Mouse (Mus musculus) liver, postnatal 0 days (tissue): ENCODE data around the gene A830031A19Rik.

ENCODE experiments used
- CTCF ChIP-seq: sonication (generic); IDR thresholded peaks from 2 replicates; pipeline ENCODE4 v1.5.1; 2016; ENCODE audit warnings: antibody characterized with exemption, low read depth
- EP300 ChIP-seq: IDR thresholded peaks from 2 replicates; pipeline ENCODE4 v1.6.1; 2016; ENCODE audit warnings: antibody characterized with exemption, low read depth, mild to moderate bottlenecking

GRCm38 (mm10) chr11:24110113-24110512 is 35.3 kb upstream of the A830031A19Rik start:
- TF ChIP-seq CTCF (no peak), EP300 (no peak)
